Mouse (Mus musculus) forebrain, postnatal 0 days (tissue): ENCODE results near the gene AA986860. TPM values are rescaled to one million over a fixed set of nuclear protein-coding genes. Genes with fewer than 3 reads are reported as not detected.

ENCODE experiments used
- ATAC-seq: fragments of 200-750 bp; cut with Nextera tagmentation; 2 replicates; pipeline ENCODE4 v1.8.0; 2017; ENCODE audit warnings: mild to moderate bottlenecking, moderate library complexity
- DNase-seq: peaks from one replicate; pipeline ENCODE4 v3.0.0-alpha.2; 2015
- H3K27ac ChIP-seq: fragments of 300-500 bp; sonication (generic); 2 replicates; pipeline ENCODE4 v1.5.1; 2014; ENCODE audit warnings: low read depth, mild to moderate bottlenecking, antibody characterized with exemption, low read length, moderate library complexity, mixed read lengths
- H3K27me3 ChIP-seq: fragments of 300-500 bp; sonication (generic); 2 replicates; pipeline ENCODE4 v1.6.1; 2014; ENCODE audit warnings: mild to moderate bottlenecking, low read length, mixed read lengths; ENCODE audit not compliant: insufficient read depth
- H3K36me3 ChIP-seq: fragments of 300-500 bp; sonication (generic); 2 replicates; pipeline ENCODE4 v1.6.1; 2014; ENCODE audit warnings: mild to moderate bottlenecking, moderate library complexity; ENCODE audit not compliant: insufficient read depth
- H3K4me1 ChIP-seq: fragments of 300-500 bp; sonication (generic); 2 replicates; pipeline ENCODE4 v1.6.1; 2014; ENCODE audit warnings: antibody characterized with exemption; ENCODE audit not compliant: insufficient read depth
- H3K4me2 ChIP-seq: fragments of 300-500 bp; sonication (generic); 2 replicates; pipeline ENCODE4 v1.6.1; 2014; ENCODE audit warnings: low read depth, mild to moderate bottlenecking, moderate library complexity
- H3K4me3 ChIP-seq: fragments of 300-500 bp; sonication (generic); 2 replicates; pipeline ENCODE4 v1.5.1; 2014; ENCODE audit warnings: low read depth, low read length, mixed read lengths
- H3K9ac ChIP-seq: fragments of 300-500 bp; sonication (generic); 2 replicates; pipeline ENCODE4 v1.6.1; 2014; ENCODE audit warnings: mild to moderate bottlenecking
- H3K9me3 ChIP-seq: fragments of 300-500 bp; sonication (generic); 2 replicates; pipeline ENCODE4 v1.6.1; 2016; ENCODE audit warnings: low read length
- CTCF ChIP-seq: sonication (generic); IDR thresholded peaks from 2 replicates; pipeline ENCODE4 v1.5.1; 2016; ENCODE audit warnings: antibody characterized with exemption, control low read depth, low read depth
- WGBS: fragments of 180-500 bp; shearing (Covaris S2); extraction: QIAGEN DNeasy Blood & Tissue Kit; methylation state at CpG from one replicate; pipeline ENCODE4 v1.1.7; 2014; 5-methylcytosine and 5-hydroxymethylcytosine counted together
- polyA plus RNA-seq: library from polyadenylated mRNA; unstranded; fragments of >200 nt; fragmentation: Nextera tagmentation; extraction: Ambion mirVana; gene quantifications from 2 replicates; pipeline ENCODE4 v1.2.1, GENCODE M21; 2015
- total RNA-seq: library from RNA; depleted of rRNA; stranded (reverse); fragments of >200 nt; gene quantifications from 2 replicates; pipeline ENCODE4 v1.2.3, GENCODE M21; 2014; rRNA removed

The AA986860 gene
- total and polyA plus RNA-seq, 2 experiments from 2014 or later: 0.33 to 0.48 TPM

DNA sequence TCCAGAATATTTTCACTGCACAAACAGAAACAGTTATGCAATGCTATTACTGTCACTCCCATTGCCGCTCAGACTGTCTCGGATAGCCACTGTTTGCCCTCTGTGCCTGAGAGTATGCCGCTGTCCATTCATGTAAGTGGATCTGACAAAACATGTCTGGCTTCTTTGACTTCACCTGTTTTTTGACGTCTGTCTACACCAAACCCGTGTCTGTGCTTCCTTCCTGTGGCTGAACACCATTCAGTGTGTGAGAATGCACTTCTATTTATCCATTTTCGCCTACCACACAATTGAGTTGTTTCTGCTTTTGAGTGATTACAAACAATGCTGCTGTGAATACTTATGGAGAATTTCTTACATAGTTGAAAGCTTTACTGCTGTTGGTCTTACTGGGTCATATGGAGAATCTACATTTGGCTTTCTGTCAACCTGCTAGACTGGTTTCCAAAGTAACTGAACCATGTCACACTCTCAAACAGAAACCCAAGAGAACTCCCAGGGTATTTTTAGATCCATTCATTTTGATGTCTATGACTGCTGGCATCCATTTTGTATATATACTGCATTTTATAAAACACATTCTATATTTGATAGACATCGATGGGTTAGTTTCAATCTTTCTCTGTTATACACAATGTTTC lies 44.0 kb downstream of the AA986860 start:
- Histone ChIP-seq H3K4me1 (no peaks in the 10 kb centered on the region), H3K9me3 (no peaks in the 10 kb centered on the region), H3K27ac (no peak overlapping the region), H3K27me3 (no peaks in the 10 kb centered on the region), H3K4me2 (no peak overlapping the region), H3K9ac (no peak overlapping the region), H3K36me3 (no peaks in the 10 kb centered on the region), H3K4me3 (no peak overlapping the region)
- TF ChIP-seq CTCF: no peak
- ATAC-seq (peak; percentile 70), DNase-seq (peak; percentile 30)
- WGBS: 72% methylated on average over 7 of the region's 7 CpGs

DNA sequence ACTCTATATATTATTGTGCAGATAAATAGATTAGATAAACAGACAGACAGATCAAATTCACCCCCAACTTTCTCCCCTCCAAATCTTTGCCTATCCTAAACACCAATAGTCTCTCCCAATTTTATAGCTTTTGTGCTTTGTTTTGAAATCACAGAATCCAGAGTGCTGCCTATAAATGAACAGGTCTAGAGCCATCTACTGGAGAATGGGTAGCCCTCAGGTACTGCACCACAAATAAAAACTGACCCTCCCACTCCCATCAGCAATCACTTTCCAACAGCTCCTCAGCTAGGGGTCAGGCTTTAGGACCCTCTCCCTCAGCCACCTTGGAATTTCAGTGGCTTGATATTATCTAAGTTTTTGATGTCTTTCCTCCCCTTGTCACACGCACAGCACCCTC lies 44.9 kb downstream of the AA986860 start:
- H3K9ac ChIP-seq: no peak overlapping the region
- H3K4me3 ChIP-seq: no peak overlapping the region
- no peaks in the 10 kb centered on the region for H3K27me3 ChIP-seq
- ATAC-seq (no peak), DNase-seq (no peak)
- no peaks in the 10 kb centered on the region for H3K36me3 ChIP-seq
- no peaks in the 10 kb centered on the region for H3K4me1 ChIP-seq
- H3K4me2 ChIP-seq: no peak overlapping the region
- no peaks in the 10 kb centered on the region for H3K9me3 ChIP-seq
- TF ChIP-seq CTCF: peak; percentile 12; the same call in 1 of the 2 replicates
- no peak overlapping the region for H3K27ac ChIP-seq
- WGBS: 90% methylated on average over 1 of the region's 1 CpGs

DNA sequence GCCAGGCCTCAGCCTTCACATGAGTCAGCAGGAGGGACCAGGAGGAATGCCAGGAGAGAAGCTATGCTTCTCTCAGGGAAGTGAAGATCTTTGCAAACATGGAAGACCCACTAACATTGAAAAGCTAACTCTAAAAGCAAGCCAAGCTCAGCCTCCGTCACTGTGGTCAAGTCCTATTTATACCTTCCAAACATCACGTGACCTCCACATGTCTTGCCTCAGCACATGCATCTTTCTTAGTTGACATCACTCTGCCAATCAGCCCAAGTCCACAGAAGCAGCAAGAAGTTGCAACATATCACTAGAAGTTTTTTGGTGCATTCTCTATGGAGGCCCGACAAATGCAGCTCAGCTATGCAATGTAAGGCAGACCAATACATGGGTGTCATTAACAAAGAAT lies 48.1 kb downstream of the AA986860 start:
- no peaks in the 10 kb centered on the region for H3K9me3 ChIP-seq
- H3K4me2 ChIP-seq: no peak overlapping the region
- H3K4me1 ChIP-seq: no peaks in the 10 kb centered on the region
- no peak for TF ChIP-seq CTCF
- no peak overlapping the region for H3K9ac ChIP-seq
- ATAC-seq (no peak), DNase-seq (no peak)
- H3K27ac ChIP-seq: no peak overlapping the region
- no peaks in the 10 kb centered on the region for H3K27me3 ChIP-seq
- no peak overlapping the region for H3K4me3 ChIP-seq
- 94% methylated on average over 3 of the region's 3 CpGs for WGBS
- no peaks in the 10 kb centered on the region for H3K36me3 ChIP-seq

DNA sequence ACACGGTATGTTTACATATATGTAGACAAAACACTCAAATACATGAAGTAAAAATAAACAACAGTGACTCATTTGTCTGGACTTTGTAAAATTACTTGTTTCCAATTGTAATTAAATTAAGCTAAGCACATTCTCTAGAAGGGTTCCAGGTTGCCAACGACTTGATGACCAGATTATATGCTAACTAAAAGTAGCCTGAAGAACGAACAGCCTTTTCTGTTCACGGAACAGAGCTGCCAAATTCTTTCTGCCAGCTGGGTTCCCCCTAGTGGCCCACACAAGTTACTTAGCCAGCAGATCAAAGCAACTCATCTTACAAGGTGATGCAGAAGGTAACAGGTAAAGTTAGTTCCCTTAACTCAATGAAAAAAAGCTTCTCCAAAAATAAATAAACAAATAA lies 52.3 kb downstream of the AA986860 start:
- DNase-seq (peak; percentile 61), ATAC-seq (0 out of 2 replicates have a peak, but pooled peaks have one; percentile 32)
- Histone ChIP-seq H3K27ac (no peak overlapping the region), H3K4me1 (no peaks in the 10 kb centered on the region), H3K36me3 (no peaks in the 10 kb centered on the region), H3K9me3 (no peaks in the 10 kb centered on the region), H3K4me2 (no peak overlapping the region), H3K27me3 (no peaks in the 10 kb centered on the region), H3K4me3 (no peak overlapping the region), H3K9ac (no peak overlapping the region)
- 23% methylated on average over 4 of the region's 4 CpGs for WGBS
- peak; percentile 66 for TF ChIP-seq CTCF

DNA sequence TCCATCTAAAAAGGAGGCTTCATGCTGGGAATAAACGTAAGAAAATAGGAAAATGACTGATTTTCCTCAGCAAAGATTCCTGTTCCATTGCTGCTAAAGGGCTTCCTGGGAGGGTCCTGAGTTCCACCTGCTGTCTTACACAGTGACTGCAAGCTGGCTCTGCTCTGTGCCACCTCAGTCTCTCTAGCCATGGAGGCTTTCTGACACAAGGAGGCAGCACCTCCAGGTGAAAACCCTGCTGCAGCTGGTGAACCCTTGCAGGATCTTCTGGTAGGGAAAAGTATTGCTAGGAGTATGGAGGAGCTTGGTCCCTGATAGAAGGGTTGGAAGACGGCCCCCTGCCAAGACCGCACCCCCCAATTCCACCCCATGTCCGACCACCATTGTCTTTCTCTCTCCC lies 55.2 kb downstream of the AA986860 start:
- Histone ChIP-seq H3K27ac (no peak overlapping the region), H3K36me3 (no peaks in the 10 kb centered on the region), H3K9ac (no peak overlapping the region), H3K4me3 (no peak overlapping the region), H3K4me2 (no peak overlapping the region), H3K27me3 (no peaks in the 10 kb centered on the region), H3K4me1 (0 out of 2 replicates have a peak, but pooled peaks cover 3% of the 10 kb centered on the region), H3K9me3 (no peaks in the 10 kb centered on the region)
- 46% methylated on average over 4 of the region's 4 CpGs for WGBS
- TF ChIP-seq CTCF: peak; percentile 33
- no peak for DNase-seq
- ATAC-seq: no peak

DNA sequence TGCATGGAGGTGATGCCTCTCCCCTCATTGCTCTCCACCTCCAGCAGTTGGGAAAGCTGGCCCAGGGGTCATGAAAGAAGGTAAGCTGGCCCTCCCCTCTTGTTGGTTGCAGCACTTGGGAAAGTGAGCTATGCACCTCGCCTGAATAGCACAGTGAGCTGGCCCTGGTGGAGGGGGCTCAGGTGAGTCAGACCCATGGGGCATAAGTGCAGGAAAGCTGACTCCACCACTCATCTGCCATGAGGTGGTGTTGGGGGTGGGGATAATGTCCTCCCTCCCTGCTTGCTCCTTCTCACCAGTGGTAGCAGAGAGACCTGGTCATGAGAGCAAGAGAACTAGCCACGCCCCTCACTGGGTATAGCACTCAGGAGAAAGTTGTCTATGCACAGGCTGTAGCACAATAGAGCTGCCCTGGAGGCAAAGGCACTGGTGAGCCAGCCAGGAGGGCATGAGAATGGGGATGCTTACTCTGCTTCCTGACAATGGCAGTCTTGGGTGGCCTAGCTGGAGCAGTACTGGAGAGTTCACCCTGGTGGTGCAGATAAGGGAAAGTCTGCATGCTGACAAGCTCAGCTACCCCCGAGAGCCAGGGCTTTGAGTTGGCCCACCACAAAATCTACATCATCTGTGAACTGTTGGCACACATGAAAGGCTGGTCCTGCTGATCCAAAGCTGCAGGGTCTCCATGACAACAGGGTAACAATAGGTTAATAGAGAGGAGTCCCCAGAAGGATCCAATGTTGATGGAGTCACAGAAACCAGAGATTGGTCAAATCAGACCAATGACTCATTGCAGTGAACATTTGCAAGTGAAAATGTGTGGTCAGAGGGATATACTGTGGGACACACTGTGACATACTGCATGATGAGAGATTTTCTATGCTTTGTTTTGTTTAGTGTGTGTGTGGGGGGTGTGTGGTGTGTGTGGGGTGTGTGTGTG lies 58.0 kb downstream of the AA986860 start:
- Histone ChIP-seq H3K36me3 (no peaks in the 10 kb centered on the region), H3K9ac (no peak overlapping the region), H3K9me3 (no peaks in the 10 kb centered on the region), H3K27ac (no peak overlapping the region), H3K4me3 (no peak overlapping the region), H3K4me2 (no peak overlapping the region), H3K27me3 (no peaks in the 10 kb centered on the region), H3K4me1 (0 out of 2 replicates have a peak, but pooled peaks cover 3% of the 10 kb centered on the region)
- DNase-seq: no peak
- no peak for TF ChIP-seq CTCF
- 43% methylated on average over 3 of the region's 3 CpGs for WGBS
- ATAC-seq: peak; percentile 66

Other genes starting within 250 kb of the AA986860 start
- gene Zp3r, start 102.4 kb upstream of the AA986860 start, total RNA-seq: not detected in 2 replicates
- not detected in 2 replicates for gene Zp3r, start 102.4 kb upstream of the AA986860 start, polyA plus RNA-seq
- not detected in 2 replicates for gene C4bp, start 70.3 kb upstream of the AA986860 start, total RNA-seq
- not detected in 2 replicates for gene C4bp, start 70.3 kb upstream of the AA986860 start, polyA plus RNA-seq
- 0.43 TPM in 1 of 2 replicates, not detected in the other for gene Gm29427, start 16.2 kb upstream of the AA986860 start, total RNA-seq
- gene Gm29427, start 16.2 kb upstream of the AA986860 start, polyA plus RNA-seq: not detected in 2 replicates
- 11.6 and 16.4 TPM in 2 replicates for gene Yod1, start 14.6 kb upstream of the AA986860 start, total RNA-seq
- gene Yod1, start 14.6 kb upstream of the AA986860 start, polyA plus RNA-seq: 16.0 and 18.9 TPM in 2 replicates
- gene Pfkfb2, start 2.7 kb upstream of the AA986860 start, total RNA-seq: 39.5 and 42.0 TPM in 2 replicates
- 14.6 and 20.2 TPM in 2 replicates for gene Pfkfb2, start 2.7 kb upstream of the AA986860 start, polyA plus RNA-seq
- gene Fcamr, start 68.9 kb downstream of the AA986860 start, total RNA-seq: 0.19 TPM in 1 of 2 replicates, not detected in the other
- gene Fcamr, start 68.9 kb downstream of the AA986860 start, polyA plus RNA-seq: not detected in 2 replicates
- gene Pigr, start 94.7 kb downstream of the AA986860 start, total RNA-seq: 0.08 TPM in 1 of 2 replicates, not detected in the other
- not detected in 2 replicates for gene Pigr, start 94.7 kb downstream of the AA986860 start, polyA plus RNA-seq
- gene Fcmr, start 133.7 kb downstream of the AA986860 start, total RNA-seq: not detected in 2 replicates
- 1.1 and 1.8 TPM in 2 replicates for gene Fcmr, start 133.7 kb downstream of the AA986860 start, polyA plus RNA-seq
- not detected in 2 replicates for gene Il24, start 155.5 kb downstream of the AA986860 start, total RNA-seq
- 0.14 TPM in 1 of 2 replicates, not detected in the other for gene Il24, start 155.5 kb downstream of the AA986860 start, polyA plus RNA-seq
- gene Il20, start 179.5 kb downstream of the AA986860 start, total RNA-seq: not detected in 2 replicates
- gene Il20, start 179.5 kb downstream of the AA986860 start, polyA plus RNA-seq: not detected in 2 replicates
- gene Il19, start 208.1 kb downstream of the AA986860 start, total RNA-seq: not detected in 2 replicates
- gene Il19, start 208.1 kb downstream of the AA986860 start, polyA plus RNA-seq: not detected in 2 replicates